Mouse (Mus musculus) thymus, adult 2 months (tissue): ENCODE measurements around the gene Sdhb.

Experiments
- CTCF ChIP-seq: fragments of 200-500 bp; IDR thresholded peaks from 2 replicates; pipeline ENCODE4 v1.5.1; 2012; ENCODE audit warnings: mild to moderate bottlenecking, control low read depth, low read length, moderate library complexity, borderline replicate concordance; ENCODE audit not compliant: control insufficient read depth, poor library complexity, insufficient read depth; ENCODE audit errors: extremely low read depth
- POLR2A ChIP-seq: fragments of 200-500 bp; IDR thresholded peaks from 2 replicates; pipeline ENCODE4 v1.6.1; 2012; ENCODE audit warnings: mild to moderate bottlenecking, low read length, control low read depth, moderate library complexity; ENCODE audit not compliant: control insufficient read depth, poor library complexity, insufficient read depth; ENCODE audit errors: extremely low read depth

DNA sequence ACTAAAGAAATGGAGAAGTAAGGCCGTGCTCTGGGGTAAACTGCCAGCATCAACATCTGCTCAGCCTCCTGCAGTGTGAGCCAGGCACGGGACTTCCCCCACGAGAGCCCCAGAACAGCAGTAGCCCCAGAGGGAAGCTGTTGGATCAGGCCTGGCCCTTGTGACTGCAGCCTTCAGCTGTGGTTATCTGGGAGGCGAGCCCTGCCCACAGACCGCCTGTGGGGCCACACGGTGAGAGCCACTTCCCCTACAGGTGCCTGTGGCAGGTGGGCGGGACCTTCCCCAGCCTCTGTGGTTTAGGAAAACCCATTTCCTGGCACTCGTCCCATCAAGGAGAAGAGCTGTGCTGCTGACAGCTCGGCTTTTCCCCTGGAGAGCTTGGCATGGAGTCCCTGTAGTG is 22.4 kb downstream of the Sdhb start:
- TF ChIP-seq CTCF = 0 out of 2 replicates have a peak, but pooled peaks have one; percentile 15
- TF ChIP-seq POLR2A = no peak
